Mouse (Mus musculus) stomach, embryonic 14.5 days (tissue): Measurements from ENCODE around the gene Atcay. TPM values are rescaled to one million over a fixed set of nuclear protein-coding genes. Genes with fewer than 3 reads are reported as not detected.

Source experiments
- ATAC-seq: fragments of 200-750 bp; cut with Nextera tagmentation; 2 replicates; pipeline ENCODE4 v1.8.0; 2017; ENCODE audit warnings: low read depth, moderate TSS enrichment; ENCODE audit not compliant: insufficient number of reproducible peaks, insufficient read depth, low FRiP score
- H3K27ac ChIP-seq: fragments of 300-500 bp; sonication (generic); 2 replicates; pipeline ENCODE4 v1.5.1; 2014; ENCODE audit warnings: mild to moderate bottlenecking, low read length, moderate library complexity, mixed read lengths
- H3K27me3 ChIP-seq: fragments of 300-500 bp; sonication (generic); 2 replicates; pipeline ENCODE4 v1.6.1; 2014; ENCODE audit warnings: low read length, control low read depth, mixed read lengths; ENCODE audit not compliant: control insufficient read depth, insufficient read depth
- H3K36me3 ChIP-seq: fragments of 300-500 bp; sonication (generic); 2 replicates; pipeline ENCODE4 v1.6.1; 2014; ENCODE audit warnings: mild to moderate bottlenecking, control low read depth, low read length, moderate library complexity, mixed read lengths; ENCODE audit not compliant: control insufficient read depth, insufficient read depth
- H3K4me1 ChIP-seq: fragments of 300-500 bp; sonication (generic); 2 replicates; pipeline ENCODE4 v1.6.1; 2014; ENCODE audit warnings: low read length, control low read depth, mixed read lengths; ENCODE audit not compliant: control insufficient read depth, insufficient read depth
- H3K4me2 ChIP-seq: fragments of 300-500 bp; sonication (generic); replicated peaks from 2 replicates; pipeline ENCODE4 v1.6.1; 2014; ENCODE audit warnings: low read depth, low read length, control low read depth
- H3K4me3 ChIP-seq: fragments of 300-500 bp; sonication (generic); 2 replicates; pipeline ENCODE4 v1.5.1; 2014; ENCODE audit warnings: low read depth, low read length, control low read depth
- H3K9ac ChIP-seq: fragments of 300-500 bp; sonication (generic); replicated peaks from 2 replicates; pipeline ENCODE4 v1.6.1; 2014; ENCODE audit warnings: low read depth, mild to moderate bottlenecking, control low read depth, low read length, moderate library complexity, mixed read lengths
- H3K9me3 ChIP-seq: fragments of 300-500 bp; sonication (generic); 2 replicates; pipeline ENCODE4 v1.6.1; 2016; ENCODE audit warnings: low read depth, low read length, control low read depth; ENCODE audit not compliant: control insufficient read depth
- WGBS: fragments of 180-500 bp; shearing (Covaris S2); extraction: QIAGEN DNeasy Blood & Tissue Kit; methylation state at CpG from one replicate; pipeline ENCODE4 v1.1.7; 2014; 5-methylcytosine and 5-hydroxymethylcytosine counted together
- polyA plus RNA-seq: library from polyadenylated mRNA; unstranded; fragments of >200 nt; fragmentation: Nextera tagmentation; extraction: Ambion mirVana; gene quantifications from 2 replicates; pipeline ENCODE4 v1.2.1, GENCODE M21; 2014

Gene Atcay
- polyA plus RNA-seq, 1 experiment from 2014 or later: 1.9 TPM

GRCm38 (mm10) chr10:81192968-81193501 is 37.6 kb downstream of the Atcay start:
- peaks cover 9% of the 10 kb centered on the region; the same call in 1 of the 2 replicates for H3K27me3 ChIP-seq
- peak overlapping the region; percentile 65 for H3K9ac ChIP-seq
- H3K9me3 ChIP-seq: no peaks in the 10 kb centered on the region
- peak overlapping the region; percentile 97 for H3K4me2 ChIP-seq
- H3K27ac ChIP-seq: peak overlapping the region; percentile 85
- WGBS: 5% methylated on average over 19 of the region's 19 CpGs
- H3K36me3 ChIP-seq: peaks cover 15% of the 10 kb centered on the region; the same call in 1 of the 2 replicates
- H3K4me3 ChIP-seq: peak overlapping the region; percentile 49
- peaks cover 9% of the 10 kb centered on the region for H3K4me1 ChIP-seq
- peak; percentile 10; the same call in 1 of the 2 replicates for ATAC-seq

- peaks cover 17% of the 10 kb centered on the region; the same call in 1 of the 2 replicates for H3K36me3 ChIP-seq
- peak overlapping the region; percentile 97 for H3K4me2 ChIP-seq
- no peaks in the 10 kb centered on the region for H3K9me3 ChIP-seq
- ATAC-seq: peak; percentile 81
- H3K4me3 ChIP-seq: peak overlapping the region; percentile 49
- peaks cover 9% of the 10 kb centered on the region; the same call in 1 of the 2 replicates for H3K27me3 ChIP-seq
- WGBS: under 1% methylated on average over 91 of the region's 93 CpGs
- H3K9ac ChIP-seq: peak overlapping the region; percentile 65
- peak overlapping the region; percentile 85 for H3K27ac ChIP-seq
- peaks cover 9% of the 10 kb centered on the region for H3K4me1 ChIP-seq
Observed at GRCm38 (mm10) chr10:81192270-81192967, 38.2 kb downstream of the Atcay start.

DNA sequence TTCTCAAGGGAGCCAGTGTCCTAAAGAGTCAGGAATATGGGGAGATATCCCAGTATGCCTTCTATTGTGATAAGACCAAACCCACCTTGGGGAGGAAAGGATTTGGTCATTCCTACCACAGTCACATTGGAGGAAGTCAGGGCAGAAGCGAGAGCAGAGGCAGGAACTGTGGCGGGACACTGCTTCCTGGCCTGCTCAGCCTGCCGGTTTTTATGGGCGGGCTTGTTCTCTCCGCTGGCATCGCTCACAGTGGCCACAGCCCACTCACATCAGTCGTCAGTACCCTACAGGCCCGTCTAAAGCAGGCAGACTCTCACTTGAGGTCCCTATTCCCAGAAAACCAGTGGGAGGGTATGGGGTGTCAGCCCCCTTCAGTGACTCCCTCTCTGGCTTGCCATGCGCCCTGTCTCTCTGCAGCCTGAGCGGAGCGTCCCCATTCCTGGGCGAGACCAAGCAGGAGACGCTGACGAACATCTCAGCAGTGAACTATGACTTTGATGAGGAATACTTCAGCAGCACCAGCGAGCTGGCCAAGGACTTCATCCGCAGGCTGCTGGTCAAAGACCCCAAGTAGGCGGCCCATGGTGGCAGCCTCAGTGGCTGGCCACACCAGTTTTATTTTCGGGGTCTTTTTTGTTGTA is 39.2 kb downstream of the Atcay start:
- no peaks in the 10 kb centered on the region for H3K9me3 ChIP-seq
- H3K4me2 ChIP-seq: peak overlapping the region; percentile 97
- WGBS: 87% methylated on average over 18 of the region's 18 CpGs
- H3K4me1 ChIP-seq: peaks cover 9% of the 10 kb centered on the region
- peaks cover 9% of the 10 kb centered on the region; the same call in 1 of the 2 replicates for H3K27me3 ChIP-seq
- peak overlapping the region; percentile 85; the same call in 1 of the 2 replicates for H3K27ac ChIP-seq
- no peak overlapping the region; the same call in 1 of the 2 replicates for H3K4me3 ChIP-seq
- peak overlapping the region; percentile 65; the same call in 1 of the 2 replicates for H3K9ac ChIP-seq
- H3K36me3 ChIP-seq: peaks cover 26% of the 10 kb centered on the region
- ATAC-seq: 0 out of 2 replicates have a peak, but pooled peaks have one; percentile 0

- H3K4me3 ChIP-seq: no peak overlapping the region
- H3K27me3 ChIP-seq: peaks cover 9% of the 10 kb centered on the region; the same call in 1 of the 2 replicates
- no peak for ATAC-seq
- H3K36me3 ChIP-seq: peaks cover 28% of the 10 kb centered on the region
- peak overlapping the region; percentile 1; the same call in 1 of the 2 replicates for H3K27ac ChIP-seq
- H3K9me3 ChIP-seq: no peaks in the 10 kb centered on the region
- no peak overlapping the region for H3K4me2 ChIP-seq
- peaks cover 9% of the 10 kb centered on the region for H3K4me1 ChIP-seq
- WGBS: 56% methylated on average over 6 of the region's 6 CpGs
- H3K9ac ChIP-seq: no peak overlapping the region
Observed at GRCm38 (mm10) chr10:81190912-81191321, 39.7 kb downstream of the Atcay start.

GRCm38 (mm10) chr10:81190236-81190911 is 40.3 kb downstream of the Atcay start:
- 71% methylated on average over 31 of the region's 31 CpGs for WGBS
- Histone ChIP-seq H3K27ac (peak overlapping the region; percentile 1; the same call in 1 of the 2 replicates), H3K4me3 (no peak overlapping the region), H3K9me3 (no peaks in the 10 kb centered on the region), H3K9ac (no peak overlapping the region), H3K4me1 (peaks cover 9% of the 10 kb centered on the region), H3K4me2 (no peak overlapping the region), H3K27me3 (peaks cover 9% of the 10 kb centered on the region; the same call in 1 of the 2 replicates), H3K36me3 (peaks cover 28% of the 10 kb centered on the region)
- ATAC-seq: no peak

DNA sequence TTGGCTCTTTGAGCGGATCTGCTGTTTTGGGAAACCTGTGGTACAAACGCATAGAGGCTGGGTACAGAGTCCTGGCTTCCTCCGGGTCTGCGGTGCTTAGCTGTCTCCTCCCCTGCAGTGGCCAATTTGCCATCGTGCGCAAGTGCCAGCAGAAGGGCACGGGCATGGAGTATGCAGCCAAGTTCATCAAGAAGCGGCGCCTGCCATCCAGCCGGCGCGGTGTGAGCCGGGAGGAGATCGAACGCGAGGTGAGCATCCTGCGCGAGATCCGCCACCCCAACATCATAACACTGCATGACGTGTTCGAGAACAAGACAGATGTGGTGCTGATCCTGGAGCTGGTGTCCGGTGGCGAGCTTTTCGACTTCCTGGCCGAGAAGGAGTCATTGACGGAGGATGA is 40.8 kb downstream of the Atcay start:
- H3K9ac ChIP-seq: no peak overlapping the region
- no peak overlapping the region for H3K4me3 ChIP-seq
- H3K4me1 ChIP-seq: peaks cover 14% of the 10 kb centered on the region
- WGBS: 82% methylated on average over 26 of the region's 26 CpGs
- peaks cover 28% of the 10 kb centered on the region for H3K36me3 ChIP-seq
- H3K27ac ChIP-seq: no peak overlapping the region
- H3K4me2 ChIP-seq: no peak overlapping the region
- no peaks in the 10 kb centered on the region for H3K9me3 ChIP-seq
- H3K27me3 ChIP-seq: 0 out of 2 replicates have a peak, but pooled peaks cover 3% of the 10 kb centered on the region
- ATAC-seq: no peak

DNA sequence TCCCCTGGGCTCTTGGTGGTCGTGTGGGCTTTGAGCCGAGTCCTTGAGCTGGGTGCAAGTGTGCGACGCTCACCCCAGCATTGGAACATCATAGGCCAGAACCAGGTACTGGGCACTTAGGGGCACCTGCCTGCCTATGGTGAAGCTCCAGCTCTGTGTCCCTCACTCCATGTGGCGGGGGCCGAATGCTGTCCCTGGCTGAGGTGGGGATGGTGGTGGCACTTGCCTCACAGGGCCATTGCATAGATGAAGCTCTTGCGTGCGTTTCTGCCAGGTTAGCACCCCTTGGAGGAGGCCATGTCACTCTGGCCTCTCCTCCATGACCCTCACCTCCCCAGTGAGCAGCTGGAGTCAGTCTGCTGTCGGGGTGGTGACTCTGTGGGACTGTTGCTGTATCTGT is 43.5 kb downstream of the Atcay start:
- no peak for ATAC-seq
- H3K9me3 ChIP-seq: no peaks in the 10 kb centered on the region
- peaks cover 23% of the 10 kb centered on the region for H3K4me1 ChIP-seq
- H3K27me3 ChIP-seq: no peaks in the 10 kb centered on the region
- no peak overlapping the region for H3K4me3 ChIP-seq
- no peak overlapping the region for H3K9ac ChIP-seq
- peaks cover 31% of the 10 kb centered on the region for H3K36me3 ChIP-seq
- no peak overlapping the region for H3K4me2 ChIP-seq
- 96% methylated on average over 9 of the region's 9 CpGs for WGBS
- no peak overlapping the region for H3K27ac ChIP-seq

DNA sequence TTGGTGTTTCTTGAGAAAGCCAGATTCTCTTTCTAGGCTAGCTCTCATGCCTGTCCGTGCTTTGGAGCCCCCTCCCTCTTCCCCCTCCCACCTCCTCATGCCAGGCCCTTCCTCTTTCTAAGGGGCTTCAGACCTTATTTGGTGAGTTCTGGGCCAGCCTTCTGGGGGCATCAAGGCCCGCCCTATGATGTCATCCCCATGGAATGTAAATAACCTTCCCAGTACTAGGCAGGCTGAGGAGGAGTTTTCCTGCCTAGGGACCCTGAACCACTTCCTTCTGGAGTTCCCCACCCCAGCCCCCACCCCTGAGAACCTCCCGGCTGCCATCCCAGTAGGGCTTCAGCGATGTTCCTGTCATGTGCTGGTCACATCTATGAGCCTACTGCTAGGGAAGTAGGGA is 45.9 kb downstream of the Atcay start:
- Histone ChIP-seq H3K9me3 (no peaks in the 10 kb centered on the region), H3K4me1 (peaks cover 20% of the 10 kb centered on the region), H3K4me3 (no peak overlapping the region), H3K27ac (peak overlapping the region; percentile 84), H3K9ac (no peak overlapping the region), H3K27me3 (no peaks in the 10 kb centered on the region), H3K4me2 (peak overlapping the region; percentile 61; the same call in 1 of the 2 replicates), H3K36me3 (peaks cover 43% of the 10 kb centered on the region)
- ATAC-seq: peak; percentile 24; the same call in 1 of the 2 replicates
- WGBS: 14% methylated on average over 4 of the region's 4 CpGs
